Mouse (Mus musculus) forebrain, embryonic 14.5 days (tissue): ENCODE measurements around the gene Rps26. TPM values are rescaled to one million over a fixed set of nuclear protein-coding genes. Genes with fewer than 3 reads are reported as not detected.

Experiments used
- ATAC-seq: fragments of 200-750 bp; cut with Nextera tagmentation; 2 replicates; pipeline ENCODE4 v1.8.0; 2017; ENCODE audit warnings: mild to moderate bottlenecking, moderate library complexity
- DNase-seq: peaks from one replicate; pipeline ENCODE4 v3.0.0-alpha.2; 2015; ENCODE audit warnings: low spot score
- H3K27ac ChIP-seq: fragments of 300-500 bp; sonication (generic); 2 replicates; pipeline ENCODE4 v1.5.1; 2014; ENCODE audit warnings: low read depth, mild to moderate bottlenecking, control low read depth, low read length, moderate library complexity
- H3K27me3 ChIP-seq: fragments of 300-500 bp; sonication (generic); replicated peaks from 2 replicates; pipeline ENCODE4 v1.6.1; 2014; ENCODE audit warnings: low read length, control low read depth, mixed read lengths; ENCODE audit not compliant: control insufficient read depth, insufficient read depth
- H3K36me3 ChIP-seq: fragments of 300-500 bp; sonication (generic); 2 replicates; pipeline ENCODE4 v1.6.1; 2014; ENCODE audit warnings: low read length, control low read depth; ENCODE audit not compliant: control insufficient read depth, insufficient read depth
- H3K4me1 ChIP-seq: fragments of 300-500 bp; sonication (generic); 2 replicates; pipeline ENCODE4 v1.6.1; 2014; ENCODE audit warnings: antibody characterized with exemption, low read length, control low read depth; ENCODE audit not compliant: control insufficient read depth, insufficient read depth
- H3K4me2 ChIP-seq: fragments of 300-500 bp; sonication (generic); 2 replicates; pipeline ENCODE4 v1.6.1; 2014; ENCODE audit warnings: mild to moderate bottlenecking, control low read depth, low read length
- H3K4me3 ChIP-seq: fragments of 300-500 bp; sonication (generic); 2 replicates; pipeline ENCODE4 v1.5.1; 2014; ENCODE audit warnings: low read depth, low read length, control low read depth
- H3K9ac ChIP-seq: fragments of 300-500 bp; sonication (generic); 2 replicates; pipeline ENCODE4 v1.6.1; 2014; ENCODE audit warnings: mild to moderate bottlenecking, low read length, control low read depth, moderate library complexity
- H3K9me3 ChIP-seq: fragments of 300-500 bp; sonication (generic); replicated peaks from 2 replicates; pipeline ENCODE4 v1.6.1; 2016; ENCODE audit warnings: low read length, control low read depth, mixed read lengths; ENCODE audit not compliant: control insufficient read depth
- WGBS: fragments of 180-500 bp; shearing (Covaris S2); extraction: QIAGEN DNeasy Blood & Tissue Kit; methylation state at CpG from one replicate; pipeline ENCODE4 v1.1.7; 2014; 5-methylcytosine and 5-hydroxymethylcytosine counted together
- polyA plus RNA-seq: library from polyadenylated mRNA; unstranded; fragments of >200 nt; fragmentation: Nextera tagmentation; extraction: Ambion mirVana; gene quantifications from 2 replicates; pipeline ENCODE4 v1.2.1, GENCODE M21; 2014

The Rps26 gene
- polyA plus RNA-seq, 1 experiment from 2014 or later = 721 TPM

DNA sequence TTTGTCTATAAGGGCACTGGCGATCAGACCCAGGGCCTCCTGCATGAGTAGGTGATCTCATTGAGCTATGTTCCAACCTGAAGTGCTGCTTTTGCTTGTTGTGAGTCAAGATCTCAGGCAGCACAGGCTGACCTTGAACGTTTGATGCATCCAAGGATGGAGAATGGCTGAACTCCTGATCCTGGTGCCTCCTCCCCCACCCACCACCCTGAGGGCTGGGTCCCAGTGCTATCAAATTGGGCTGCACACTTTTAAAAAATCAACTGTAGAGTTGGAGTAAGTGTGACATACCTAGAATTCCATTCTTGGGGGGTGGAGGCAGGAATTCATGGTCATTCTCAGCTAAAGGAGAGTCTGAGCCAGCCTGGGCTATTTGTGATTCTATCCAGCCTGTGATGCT, 20.1 kb downstream of the Rps26 start:
- Histone ChIP-seq H3K4me1 (no peaks in the 10 kb centered on the region), H3K27ac (no peak overlapping the region), H3K4me3 (no peak overlapping the region), H3K27me3 (no peaks in the 10 kb centered on the region), H3K9ac (no peak overlapping the region), H3K9me3 (no peaks in the 10 kb centered on the region), H3K4me2 (no peak overlapping the region), H3K36me3 (no peaks in the 10 kb centered on the region)
- ATAC-seq = no peak
- no peak for DNase-seq
- 42% methylated on average over 2 of the region's 2 CpGs for WGBS

DNA sequence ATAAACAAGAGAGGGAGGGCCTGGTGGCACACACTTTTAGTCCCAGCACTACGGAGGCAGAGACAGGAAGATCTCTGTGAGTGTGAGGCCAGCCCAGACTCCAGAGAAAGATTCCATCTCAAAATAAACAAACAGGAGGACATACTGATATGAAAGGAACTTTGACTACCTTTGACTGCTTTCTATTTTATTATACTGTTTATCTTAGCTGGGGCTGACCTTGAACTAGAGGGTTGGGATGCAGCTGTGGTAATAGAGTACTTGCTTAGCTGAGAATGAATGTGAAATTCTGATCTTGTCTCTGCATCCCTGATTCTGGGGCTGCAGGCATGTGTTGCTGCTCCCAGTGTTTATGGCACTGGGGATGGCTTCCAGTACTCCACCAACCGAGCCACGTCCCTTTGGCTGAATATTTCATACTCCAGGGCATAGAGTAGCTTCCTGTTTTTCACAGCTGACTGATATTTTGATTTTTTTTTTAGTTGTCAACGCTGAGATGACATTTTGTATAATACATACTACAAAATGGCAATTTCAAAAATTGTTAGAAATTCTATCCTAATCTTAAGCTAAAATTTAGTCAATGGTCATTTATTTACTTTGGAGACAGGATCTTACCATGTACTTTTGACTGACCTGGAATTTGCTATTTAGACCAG, 23.9 kb downstream of the Rps26 start:
- Histone ChIP-seq H3K4me3 (no peak overlapping the region), H3K27me3 (no peaks in the 10 kb centered on the region), H3K9me3 (no peaks in the 10 kb centered on the region), H3K4me1 (no peaks in the 10 kb centered on the region), H3K9ac (no peak overlapping the region), H3K4me2 (no peak overlapping the region), H3K36me3 (no peaks in the 10 kb centered on the region), H3K27ac (no peak overlapping the region)
- 82% methylated on average over 4 of the region's 4 CpGs for WGBS
- DNase-seq (no peak), ATAC-seq (no peak)

DNA sequence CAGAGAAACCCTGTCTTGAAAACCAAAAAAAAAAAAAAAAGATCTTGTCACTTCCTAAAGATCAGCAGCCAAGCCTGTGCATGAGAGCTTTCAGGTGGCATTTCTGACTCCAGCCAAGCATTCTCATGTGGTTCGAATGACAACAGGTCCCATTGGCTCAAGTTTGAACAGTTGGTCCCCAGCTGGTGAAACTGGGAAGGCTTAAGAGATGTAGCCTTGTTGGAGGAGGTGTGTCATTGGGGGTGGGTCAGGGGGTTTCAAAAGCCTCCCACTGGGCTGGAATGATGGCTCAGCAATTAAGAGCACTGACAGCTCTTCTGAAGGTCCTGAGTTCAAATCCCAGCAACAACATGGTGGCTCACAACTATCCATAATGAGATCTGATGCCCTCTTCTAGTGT, 25.0 kb downstream of the Rps26 start:
- Histone ChIP-seq H3K4me2 (no peak overlapping the region), H3K4me3 (no peak overlapping the region), H3K9ac (no peak overlapping the region), H3K4me1 (no peaks in the 10 kb centered on the region), H3K9me3 (no peaks in the 10 kb centered on the region), H3K27me3 (no peaks in the 10 kb centered on the region), H3K36me3 (no peaks in the 10 kb centered on the region), H3K27ac (no peak overlapping the region)
- 65% methylated on average over 1 of the region's 1 CpGs for WGBS
- DNase-seq (no peak), ATAC-seq (no peak)

DNA sequence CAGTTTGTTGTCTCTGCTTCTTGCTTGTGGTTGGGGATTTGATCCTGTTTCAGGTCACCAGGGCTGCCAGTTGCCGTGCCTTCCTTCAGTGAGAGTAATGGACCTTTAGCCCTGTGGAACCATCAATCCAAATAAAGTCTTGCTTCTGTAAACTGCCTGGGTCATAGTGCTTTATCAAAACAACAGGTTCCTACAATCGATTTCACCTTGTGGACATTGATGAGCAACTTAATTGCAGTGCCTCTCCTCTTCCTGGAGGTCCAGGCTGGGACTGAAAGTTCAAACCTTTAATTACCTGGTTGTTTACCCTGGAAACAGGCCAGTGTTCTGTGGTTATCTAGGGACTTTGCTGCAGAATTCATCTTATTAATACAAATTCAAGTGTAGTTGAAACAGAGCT, 28.1 kb downstream of the Rps26 start:
- Histone ChIP-seq H3K4me2 (no peak overlapping the region), H3K36me3 (no peaks in the 10 kb centered on the region), H3K9ac (no peak overlapping the region), H3K4me3 (no peak overlapping the region), H3K9me3 (no peaks in the 10 kb centered on the region), H3K4me1 (no peaks in the 10 kb centered on the region), H3K27me3 (no peaks in the 10 kb centered on the region), H3K27ac (no peak overlapping the region)
- ATAC-seq = no peak
- 78% methylated on average over 2 of the region's 2 CpGs for WGBS
- no peak for DNase-seq

DNA sequence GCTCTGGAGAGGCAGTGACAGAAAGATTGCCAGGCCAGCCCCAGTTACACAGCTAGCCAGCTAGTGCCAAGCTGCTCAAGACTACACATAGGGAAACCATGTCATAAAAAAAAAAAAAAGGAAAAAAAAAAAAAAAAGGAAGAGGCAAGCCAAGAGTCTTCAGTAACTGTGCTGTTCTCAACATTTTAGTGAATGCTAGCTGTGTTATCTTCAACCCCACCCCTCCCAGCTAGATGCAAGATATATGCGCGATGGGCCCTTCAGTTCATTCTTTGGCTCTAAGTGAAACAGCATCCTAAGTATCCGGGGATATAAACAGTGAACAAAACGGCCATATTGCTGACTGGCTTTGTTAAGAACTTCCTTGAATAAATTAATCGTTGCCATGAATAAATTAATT, 33.8 kb downstream of the Rps26 start:
- no peak for DNase-seq
- no peak overlapping the region for H3K9ac ChIP-seq
- no peaks in the 10 kb centered on the region for H3K9me3 ChIP-seq
- no peak overlapping the region for H3K27ac ChIP-seq
- H3K27me3 ChIP-seq = peaks cover 16% of the 10 kb centered on the region
- 42% methylated on average over 5 of the region's 5 CpGs for WGBS
- no peak for ATAC-seq
- no peak overlapping the region for H3K4me2 ChIP-seq
- H3K4me1 ChIP-seq = peaks cover 2% of the 10 kb centered on the region; the same call in 1 of the 2 replicates
- H3K36me3 ChIP-seq = no peaks in the 10 kb centered on the region
- no peak overlapping the region for H3K4me3 ChIP-seq

DNA sequence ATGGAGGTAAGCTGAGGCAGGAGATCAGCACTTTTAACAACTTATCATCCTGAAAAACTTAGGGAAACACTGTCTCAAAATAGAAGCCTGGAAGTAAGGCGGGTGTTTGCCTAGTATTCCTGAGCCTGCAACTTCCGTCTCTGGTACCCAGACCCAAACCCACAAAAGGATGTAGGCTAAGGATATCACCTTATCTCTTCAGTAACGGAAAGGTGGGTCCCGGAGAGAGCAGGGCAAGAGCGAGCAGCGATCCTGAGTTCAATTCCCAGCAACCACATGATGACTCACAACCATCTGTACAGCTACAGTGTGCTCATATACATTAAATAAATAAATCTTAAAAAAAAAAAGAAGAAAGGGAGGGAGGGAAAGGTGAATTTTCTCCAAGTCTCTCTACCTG, 35.1 kb downstream of the Rps26 start:
- 90% methylated on average over 6 of the region's 6 CpGs for WGBS

DNA sequence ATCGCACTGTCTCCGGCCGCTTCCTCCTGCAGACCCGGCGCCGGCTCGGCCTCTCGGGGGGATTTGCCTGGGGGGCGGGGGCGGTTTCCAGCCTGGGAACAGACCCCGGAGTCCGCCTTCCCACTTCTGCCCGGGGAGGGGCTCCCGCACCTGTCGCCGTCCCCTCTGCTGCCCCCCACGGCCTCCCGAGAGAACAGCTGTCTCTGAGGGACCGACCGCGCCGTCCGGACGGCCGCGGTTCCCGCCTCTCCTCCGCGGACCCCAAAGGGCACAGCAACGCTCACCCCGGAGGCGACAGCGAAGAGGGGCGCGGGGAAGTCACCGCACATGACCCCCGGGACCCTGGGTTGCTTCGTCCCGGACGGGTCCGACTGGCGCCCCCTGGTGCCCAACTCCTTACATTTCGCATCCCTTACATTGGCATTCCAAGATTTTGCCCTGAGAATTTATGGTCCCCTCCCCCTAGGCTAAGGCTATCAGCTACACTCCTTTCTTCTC, 36.3 kb downstream of the Rps26 start:
- Histone ChIP-seq H3K4me3 (peak overlapping the region; percentile 59), H3K27me3 (peaks cover 21% of the 10 kb centered on the region), H3K27ac (0 out of 2 replicates have a peak overlapping the region, but pooled peaks have one; percentile 5), H3K4me2 (peak overlapping the region; percentile 94), H3K9me3 (no peaks in the 10 kb centered on the region), H3K4me1 (peaks cover 2% of the 10 kb centered on the region; the same call in 1 of the 2 replicates), H3K9ac (peak overlapping the region; percentile 56), H3K36me3 (no peaks in the 10 kb centered on the region)
- DNase-seq (peak; percentile 80), ATAC-seq (peak; percentile 84)
- WGBS = under 1% methylated on average over 42 of the region's 43 CpGs

More for the DNA sequence above, 35.1 kb downstream of the Rps26 start:
- no peaks in the 10 kb centered on the region for H3K9me3 ChIP-seq
- no peak for ATAC-seq
- no peak overlapping the region for H3K4me3 ChIP-seq
- no peaks in the 10 kb centered on the region for H3K36me3 ChIP-seq
- no peak for DNase-seq
- H3K27ac ChIP-seq = no peak overlapping the region
- H3K4me2 ChIP-seq = no peak overlapping the region
- peaks cover 2% of the 10 kb centered on the region; the same call in 1 of the 2 replicates for H3K4me1 ChIP-seq
- no peak overlapping the region for H3K9ac ChIP-seq
- H3K27me3 ChIP-seq = peaks cover 21% of the 10 kb centered on the region

DNA sequence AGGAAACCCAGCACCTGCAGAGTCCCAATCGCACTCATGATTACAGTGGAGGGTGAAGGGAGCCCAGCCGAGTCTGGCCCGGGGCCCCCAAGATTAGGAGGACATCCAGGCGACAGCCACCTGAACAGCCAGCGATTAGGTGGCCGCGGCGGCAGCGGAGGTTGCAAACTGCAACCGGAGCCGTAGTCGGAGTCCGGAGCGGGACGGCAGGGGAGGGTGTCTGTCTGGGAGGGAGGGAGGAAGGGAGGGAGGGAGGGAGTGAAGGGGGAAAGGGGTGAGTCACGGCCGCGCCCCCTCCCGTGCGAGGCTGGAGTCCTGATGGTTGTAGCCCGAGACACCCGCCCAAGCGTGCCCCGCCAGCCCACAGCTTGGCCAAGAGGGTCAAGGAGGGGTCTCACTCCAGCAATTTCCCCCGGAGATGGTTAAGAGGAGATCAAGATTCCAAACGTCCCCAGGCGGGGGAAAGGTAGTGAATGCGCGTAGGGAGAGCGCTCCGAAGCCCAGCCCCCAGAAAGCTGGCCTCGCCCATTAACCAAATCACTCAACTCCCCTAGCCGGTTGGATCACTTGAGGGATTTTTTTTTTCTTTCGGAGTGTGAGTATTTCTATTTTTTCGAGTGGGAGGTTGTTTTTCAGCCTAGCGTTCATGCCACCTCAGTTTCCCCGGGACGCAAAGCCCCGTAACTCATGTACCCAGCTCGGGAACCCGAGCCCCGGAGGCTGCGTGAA, 36.9 kb downstream of the Rps26 start, which contains the start of gene Erbb3:
Gene Erbb3, minus strand, starts transcription at position 189 of the 729 bp plus-strand sequence.
- Histone ChIP-seq H3K9ac (peak within 1 kb of the TSS; percentile 56), H3K27me3 (peaks cover 21% of the 10 kb centered on the region), H3K4me3 (peak within 1 kb of the TSS; percentile 59), H3K27ac (0 out of 2 replicates have a peak within 1 kb of the TSS, but pooled peaks have one; percentile 5), H3K9me3 (no peaks in the 10 kb centered on the region), H3K4me2 (peak within 1 kb of the TSS; percentile 94), H3K4me1 (peaks cover 2% of the 10 kb centered on the region; the same call in 1 of the 2 replicates), H3K36me3 (no peaks in the 10 kb centered on the region)
- ATAC-seq = peak; percentile 42
- DNase-seq = peak; percentile 54
- WGBS = under 1% methylated on average over 42 of the region's 43 CpGs
